Mouse (Mus musculus): ENCODE measurements around the gene Ube4a.

- TF ChIP-seq CTCF (IDR thresholded peaks at IDR 0.05) (no peak), POLR2A (IDR thresholded peaks at IDR 0.05; ENCODE audit: insufficient read depth, low read depth, low read length) (no peak), EP300 (IDR thresholded peaks at IDR 0.05; ENCODE audit: insufficient read depth, low read depth, low read length) (no peak)
Observed at GRCm38 (mm10) chr9:44919606-44920005, 45.8 kb downstream of the Ube4a start.
